Mouse (Mus musculus) heart, postnatal 10 days (tissue): ENCODE measurements around the gene Ddx4. TPM values are rescaled to one million over a fixed set of nuclear protein-coding genes. Genes with fewer than 3 reads are reported as not detected.

ENCODE experiments used
- DNase-seq, 2 experiments: peaks; one replicate each; pipeline ENCODE4 v3.0.0; 2021
- intact Hi-C: fragments of 180-260 bp; cut with DNase I; formaldehyde crosslinking; loops from one replicate; pipeline ENCODE4 v1.15.1; 2025
- total RNA-seq, 2 experiments: library from RNA; stranded (reverse); gene quantifications; 2 replicates each; pipeline ENCODE4 v1.2.3; 2021

Ddx4 gene
- total RNA-seq, 2 experiments from 2014 or later, result 0.14 to 0.37 TPM

- intact Hi-C loops, result no loop called here
- DNase-seq, result no peak
Measured at GRCm38 (mm10) chr13:112569606-112570005, 82.7 kb downstream of the Ddx4 start.

DNA sequence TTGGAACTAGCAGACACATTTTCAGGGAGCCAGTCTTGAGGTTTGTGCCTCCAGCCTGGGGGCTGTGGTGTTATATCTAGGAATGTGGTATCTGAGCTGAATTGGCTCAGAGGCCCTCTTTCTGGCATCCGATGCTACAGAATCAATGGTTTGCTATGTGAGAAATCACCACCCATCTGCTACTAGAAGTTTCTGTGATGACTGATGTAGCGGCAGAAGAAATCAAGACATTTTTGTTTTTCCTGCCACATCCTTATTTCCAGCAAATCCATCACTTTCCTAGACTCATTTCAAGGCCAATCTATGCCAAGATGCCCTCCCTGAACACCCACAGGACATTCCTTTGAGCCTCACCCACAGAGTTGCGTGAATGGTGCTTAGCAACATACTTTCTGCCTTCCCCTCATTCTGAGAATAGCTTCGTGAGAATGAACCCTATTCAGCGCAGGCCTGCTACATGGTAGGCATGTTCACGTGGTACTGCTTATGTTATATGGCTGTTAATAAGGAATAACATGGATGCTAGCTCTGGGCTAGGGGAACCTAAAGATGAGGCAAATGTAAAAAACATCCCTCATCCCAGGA lies 91.6 kb downstream of the Ddx4 start:
- DNase-seq, result no peak
- intact Hi-C loops, result no loop called here

DNA sequence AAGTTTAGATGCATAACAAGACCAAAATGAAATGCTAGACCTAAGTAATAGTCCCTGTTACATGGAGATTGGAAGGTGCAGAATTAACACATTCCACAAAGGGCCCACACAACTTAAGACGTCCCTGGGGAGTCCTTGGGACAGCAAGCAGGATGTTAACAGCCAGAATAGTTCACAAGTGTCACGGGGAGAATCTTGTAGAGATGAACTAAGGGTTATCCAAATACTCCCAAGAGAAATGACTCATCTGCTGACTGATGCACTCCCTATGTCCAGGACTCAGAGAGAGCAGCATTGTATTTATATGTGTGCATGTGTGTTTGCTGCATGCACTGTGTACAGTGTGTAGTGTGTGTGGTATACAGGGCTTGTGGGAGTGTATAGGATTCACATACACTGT lies 95.8 kb downstream of the Ddx4 start:
- DNase-seq, result no peak
- intact Hi-C loops, result no loop called here

GRCm38 (mm10) chr13:112553304-112553703 lies 99.0 kb downstream of the Ddx4 start:
- no peak for DNase-seq
- intact Hi-C loops, result no loop called here

GRCm38 (mm10) chr13:112551641-112552548 lies 100.4 kb downstream of the Ddx4 start:
- intact Hi-C loops, result no loop called here
- DNase-seq, result no peak

Other genes with a start within 250 kb of the Ddx4 start
- 100 to 1,000 TPM; 164 to 212 TPM for gene Il6st, start 188.4 kb downstream of the Ddx4 start, total RNA-seq
- gene Il31ra, start 58.1 kb downstream of the Ddx4 start, total RNA-seq, result under 1 TPM in 1 of 2 experiments, not detected in 1; 0.14 TPM
- 10 to 100 TPM; 12.3 to 15.1 TPM for gene Slc38a9, start 8.3 kb upstream of the Ddx4 start, total RNA-seq
- 10 to 100 TPM; 89.0 to 90.0 TPM for gene Plpp1, start 148.3 kb upstream of the Ddx4 start, total RNA-seq